ENCODE assay signal across 21 mouse cellular contexts in genomic region chr14:87461543-87461942, GRCm38 (mm10). TPM values are rescaled to one million over a fixed set of nuclear protein-coding genes. Genes with fewer than 3 reads are reported as not detected.
A peak's percentile ranks its signal among the peaks of the same experiment; 100 is the strongest.
DNase-seq lines count a peak whose midpoint lies in the region; ATAC-seq lines count a peak whose summit lies in the region.
"Had no signal": no experiment of that assay in that cellular context is flagged by ENCODE, and none has a peak within 500 bp of the region (broad histone marks: within the 10 kb centered on the region; RNA-seq: fewer than 3 reads in every experiment).

No protein-coding gene starts in this region.

- H3K4me3 ChIP-seq in forebrain, embryonic 10.5 days: no peak overlapping the region
- H3K4me3 ChIP-seq: embryonic facial prominence, embryonic 13.5 days; erythroblast, embryonic 14.5 days; forebrain, embryonic 13.5 days; forebrain, embryonic 15.5 days had no signal

- no peaks in the 10 kb centered on the region for H3K9me3 ChIP-seq in forebrain, embryonic 10.5 days
- H3K9me3 ChIP-seq: embryonic facial prominence, embryonic 13.5 days; forebrain, embryonic 13.5 days; forebrain, embryonic 15.5 days had no signal

- ATAC-seq in frontal cortex, adult (ENCODE audit: low TSS enrichment): peak; percentile 78
- ATAC-seq: forebrain, embryonic 13.5 days; forebrain, embryonic 15.5 days; forebrain, postnatal 0 days had no signal

- 86% methylated on average over 12 of the region's 12 CpGs for WGBS in forebrain, embryonic 10.5 days

- DNase-seq in frontal cortex, postnatal 25 days (ENCODE audit: low spot score in 2 of 2): no peak
- peak; percentile 16 for DNase-seq in heart, adult 8-10 months (ENCODE audit: low spot score)
- DNase-seq in heart, postnatal 36 days: no peak
- peak; percentile 40 for DNase-seq in brain, adult 2 months (ENCODE audit: low read depth, low spot score)
- DNase-seq in skeletal muscle tissue, adult 2 months (ENCODE audit: low read depth, low spot score): peak; percentile 22
- DNase-seq in forebrain, embryonic 10.5 days (ENCODE audit: extremely low spot score, low spot score): no peak
- no peak for DNase-seq in testis, postnatal 10 days (ENCODE audit: low spot score)
- DNase-seq: adrenal gland, adult 2 months; adrenal gland, postnatal 10 days; adrenal gland, postnatal 25 days; cerebellum, adult 11-12 months; cerebellum, adult 2 months; cerebellum, adult 9-10 months; cerebellum, postnatal 10 days; cerebellum, postnatal 25 days; forebrain, postnatal 0 days had no signal

- H3K27ac ChIP-seq in forebrain, embryonic 10.5 days: no peak overlapping the region
- H3K27ac ChIP-seq: embryonic facial prominence, embryonic 13.5 days; forebrain, embryonic 13.5 days; forebrain, embryonic 15.5 days had no signal

- no peaks in the 10 kb centered on the region for H3K27me3 ChIP-seq in forebrain, embryonic 10.5 days (ENCODE audit: poor library complexity, severe bottlenecking)
- H3K27me3 ChIP-seq: embryonic facial prominence, embryonic 13.5 days; forebrain, embryonic 13.5 days; forebrain, embryonic 15.5 days had no signal

- peaks cover 5% of the 10 kb centered on the region for H3K36me3 ChIP-seq in forebrain, embryonic 10.5 days (replicated peaks)
- H3K36me3 ChIP-seq: forebrain, embryonic 15.5 days had no signal

- intact Hi-C loops in heart, postnatal 36 days (cut with DNase I): loop anchor here (5.0 kb wide), 2 partner anchors 1006 to 1521 kb away; no protein-coding TSS in a partner anchor

- H3K4me1 ChIP-seq in forebrain, embryonic 10.5 days: peaks cover 3% of the 10 kb centered on the region
- H3K4me1 ChIP-seq: forebrain, embryonic 13.5 days; forebrain, embryonic 15.5 days had no signal

RNA-seq across cellular contexts. Expression of gene Tdrd3, which starts 45.1 kb away (rescaled TPM):
- total RNA-seq in heart, adult 8-10 months (2022): 10 to 100 TPM; 23.5 to 29.5 (median 25.9) TPM
- 10 to 100 TPM; 25.4 to 29.4 TPM for total RNA-seq in heart, postnatal 36 days (2021)
- polyA plus RNA-seq in forebrain, embryonic 10.5 days (2016; fragmentation: Nextera tagmentation; extraction: Ambion mirVana): 31.2 and 31.6 TPM in 2 replicates

Comparison
In these comparisons a context has a peak if more than half of its experiments do, and no peak if none do; other contexts are left out.
1. DNase-seq: peak in heart, adult 8-10 months (single experiment), brain, adult 2 months (single experiment) and skeletal muscle tissue, adult 2 months (single experiment); none in frontal cortex, postnatal 25 days (0 of 2), heart, postnatal 36 days (0 of 2), forebrain, embryonic 10.5 days (single experiment) and testis, postnatal 10 days (single experiment).